Mouse (Mus musculus) layer of hippocampus, adult 18-20 months (tissue): ENCODE data around the gene Dennd4a. TPM values are rescaled to one million over a fixed set of nuclear protein-coding genes. Genes with fewer than 3 reads are reported as not detected.

Source experiments
- DNase-seq, 2 experiments: peaks; one replicate each; pipeline ENCODE4 v3.0.0; 2022; ENCODE audit warnings: low spot score in 2 of 2
- total RNA-seq, 2 experiments: library from RNA; stranded (reverse); gene quantifications; 2 replicates each; pipeline ENCODE4 v1.2.3; 2021

Gene Dennd4a
- total RNA-seq, 2 experiments from 2014 or later = 35.5 to 37.6 TPM

GRCm38 (mm10) chr9:64913406-64913805, 102.3 kb downstream of the Dennd4a start:
- no peak for DNase-seq

GRCm38 (mm10) chr9:64913973-64914372, 102.8 kb downstream of the Dennd4a start:
- no peak for DNase-seq

- no peak for DNase-seq
Measured at GRCm38 (mm10) chr9:64914629-64915028, 103.5 kb downstream of the Dennd4a start.

GRCm38 (mm10) chr9:64918560-64918959, 107.4 kb downstream of the Dennd4a start:
- DNase-seq = no peak

- DNase-seq = no peak
Measured at GRCm38 (mm10) chr9:64925771-64926170, 114.6 kb downstream of the Dennd4a start.

- DNase-seq = peak; percentile 78 to 89
Measured at GRCm38 (mm10) chr9:64926201-64926991, 115.3 kb downstream of the Dennd4a start.

GRCm38 (mm10) chr9:64930256-64930655, 119.1 kb downstream of the Dennd4a start:
- DNase-seq = no peak

GRCm38 (mm10) chr9:64931751-64932610, 120.8 kb downstream of the Dennd4a start:
- no peak for DNase-seq

- DNase-seq = no peak
Measured at GRCm38 (mm10) chr9:64934015-64934754, 123.0 kb downstream of the Dennd4a start.

- DNase-seq = peak; percentile 31 to 77
Measured at GRCm38 (mm10) chr9:64936508-64936907, 125.4 kb downstream of the Dennd4a start.

GRCm38 (mm10) chr9:64937491-64937890, 126.4 kb downstream of the Dennd4a start:
- no peak for DNase-seq

GRCm38 (mm10) chr9:64938535-64938934, 127.4 kb downstream of the Dennd4a start:
- DNase-seq = no peak

- DNase-seq = no peak
Measured at GRCm38 (mm10) chr9:64939281-64939680, 128.1 kb downstream of the Dennd4a start.

GRCm38 (mm10) chr9:64939790-64940189, 128.7 kb downstream of the Dennd4a start:
- no peak for DNase-seq

GRCm38 (mm10) chr9:64940731-64941346, 129.7 kb downstream of the Dennd4a start:
- DNase-seq = no peak

GRCm38 (mm10) chr9:64941650-64942049, 130.5 kb downstream of the Dennd4a start:
- DNase-seq = no peak

GRCm38 (mm10) chr9:64943997-64944396, 132.9 kb downstream of the Dennd4a start:
- no peak for DNase-seq

- DNase-seq = no peak
Measured at GRCm38 (mm10) chr9:64947483-64948095, 136.4 kb downstream of the Dennd4a start.

GRCm38 (mm10) chr9:64951161-64951657, 140.1 kb downstream of the Dennd4a start, which contains the start of gene Slc24a1:
Slc24a1 (minus strand) TSS chr9:64951607.
- no peak for DNase-seq

- DNase-seq = no peak
Measured at GRCm38 (mm10) chr9:64952055-64952454, 140.9 kb downstream of the Dennd4a start.
